Mouse (Mus musculus) forebrain, embryonic 15.5 days (tissue): ENCODE measurements at regions not wholly inside any gene's neighbourhood (a gene's known extent, or its start where the extent isn't known, plus 50 kb on each side); places are given as distances from the start of the nearest gene placed in this dataset.

ENCODE experiments used
- ATAC-seq: fragments of 200-750 bp; cut with Nextera tagmentation; replicated peaks from 2 replicates; pipeline ENCODE4 v1.8.0; 2017; ENCODE audit warnings: mild to moderate bottlenecking, moderate TSS enrichment, moderate library complexity
- H3K27ac ChIP-seq: fragments of 300-500 bp; sonication (generic); replicated peaks from 2 replicates; pipeline ENCODE4 v1.5.1; 2015; ENCODE audit warnings: mild to moderate bottlenecking, inconsistent platforms
- H3K27me3 ChIP-seq: fragments of 300-500 bp; sonication (generic); 2 replicates; pipeline ENCODE4 v1.6.1; 2015; ENCODE audit warnings: inconsistent platforms
- H3K36me3 ChIP-seq: fragments of 300-500 bp; sonication (generic); 2 replicates; pipeline ENCODE4 v1.6.1; 2015; ENCODE audit warnings: mild to moderate bottlenecking, inconsistent platforms
- H3K4me1 ChIP-seq: fragments of 300-500 bp; sonication (generic); 2 replicates; pipeline ENCODE4 v1.6.1; 2015; ENCODE audit warnings: inconsistent platforms
- H3K4me2 ChIP-seq: fragments of 300-500 bp; sonication (generic); replicated peaks from 2 replicates; pipeline ENCODE4 v1.6.1; 2015; ENCODE audit warnings: mild to moderate bottlenecking, inconsistent platforms
- H3K4me3 ChIP-seq: fragments of 300-500 bp; sonication (generic); 2 replicates; pipeline ENCODE4 v1.5.1; 2015; ENCODE audit warnings: mild to moderate bottlenecking, inconsistent platforms
- H3K9ac ChIP-seq: fragments of 300-500 bp; sonication (generic); replicated peaks from 2 replicates; pipeline ENCODE4 v1.6.1; 2015; ENCODE audit warnings: mild to moderate bottlenecking, inconsistent platforms
- H3K9me3 ChIP-seq: fragments of 300-500 bp; sonication (generic); 2 replicates; pipeline ENCODE4 v1.6.1; 2016; ENCODE audit warnings: inconsistent platforms
- WGBS: fragments of 180-500 bp; shearing (Covaris S2); methylation state at CpG from one replicate; pipeline ENCODE4 v1.1.7; 2015; ENCODE audit warnings: mixed read lengths; 5-methylcytosine and 5-hydroxymethylcytosine counted together

GRCm38 (mm10) chr14:79929451-79929850 lies 54.4 kb upstream of the Olfm4 start:
- H3K4me1 ChIP-seq: no peaks in the 10 kb centered on the region
- H3K4me2 ChIP-seq: no peak overlapping the region
- no peaks in the 10 kb centered on the region for H3K27me3 ChIP-seq
- H3K4me3 ChIP-seq: no peak overlapping the region
- H3K9ac ChIP-seq: no peak overlapping the region
- no peaks in the 10 kb centered on the region for H3K36me3 ChIP-seq
- 78% methylated on average over 3 of the region's 3 CpGs for WGBS
- no peaks in the 10 kb centered on the region for H3K9me3 ChIP-seq
- no peak overlapping the region for H3K27ac ChIP-seq
- no peak for ATAC-seq

- H3K4me1 ChIP-seq: no peaks in the 10 kb centered on the region
- H3K4me3 ChIP-seq: no peak overlapping the region
- no peaks in the 10 kb centered on the region for H3K9me3 ChIP-seq
- no peak overlapping the region for H3K9ac ChIP-seq
- no peaks in the 10 kb centered on the region for H3K36me3 ChIP-seq
- WGBS: 83% methylated on average over 1 of the region's 1 CpGs
- H3K27me3 ChIP-seq: no peaks in the 10 kb centered on the region
- ATAC-seq: no peak
- H3K4me2 ChIP-seq: no peak overlapping the region
- H3K27ac ChIP-seq: no peak overlapping the region
Measured at GRCm38 (mm10) chr14:79927161-79927560, 56.7 kb upstream of the Olfm4 start.

- no peak overlapping the region for H3K4me3 ChIP-seq
- no peaks in the 10 kb centered on the region for H3K9me3 ChIP-seq
- peak overlapping the region; percentile 88 for H3K27ac ChIP-seq
- no peak overlapping the region for H3K4me2 ChIP-seq
- no peak overlapping the region for H3K9ac ChIP-seq
- peaks cover 40% of the 10 kb centered on the region for H3K4me1 ChIP-seq
- H3K36me3 ChIP-seq: no peaks in the 10 kb centered on the region
- 56% methylated on average over 9 of the region's 9 CpGs for WGBS
- no peaks in the 10 kb centered on the region for H3K27me3 ChIP-seq
- peak; percentile 89 for ATAC-seq
Measured at GRCm38 (mm10) chr14:79916960-79917848, 66.7 kb upstream of the Olfm4 start.

GRCm38 (mm10) chr14:79914966-79915365 lies 68.9 kb upstream of the Olfm4 start:
- 33% methylated on average over 4 of the region's 4 CpGs for WGBS
- peak; percentile 29; the same call in 1 of the 2 replicates for ATAC-seq

GRCm38 (mm10) chr14:79913315-79913714 lies 70.6 kb upstream of the Olfm4 start:
- H3K9me3 ChIP-seq: no peaks in the 10 kb centered on the region
- no peaks in the 10 kb centered on the region for H3K36me3 ChIP-seq
- peaks cover 40% of the 10 kb centered on the region for H3K4me1 ChIP-seq
- ATAC-seq: no peak
- H3K27ac ChIP-seq: no peak overlapping the region
- 0 out of 2 replicates have a peak, but pooled peaks cover 2% of the 10 kb centered on the region for H3K27me3 ChIP-seq
- no peak overlapping the region for H3K4me3 ChIP-seq
- no peak overlapping the region for H3K4me2 ChIP-seq
- no peak overlapping the region for H3K9ac ChIP-seq

More at GRCm38 (mm10) chr14:79914966-79915365, 68.9 kb upstream of the Olfm4 start:
- no peaks in the 10 kb centered on the region for H3K36me3 ChIP-seq
- H3K4me1 ChIP-seq: peaks cover 40% of the 10 kb centered on the region
- 0 out of 2 replicates have a peak, but pooled peaks cover 2% of the 10 kb centered on the region for H3K27me3 ChIP-seq
- no peak overlapping the region for H3K9ac ChIP-seq
- no peak overlapping the region for H3K4me2 ChIP-seq
- no peaks in the 10 kb centered on the region for H3K9me3 ChIP-seq
- H3K4me3 ChIP-seq: no peak overlapping the region
- H3K27ac ChIP-seq: peak overlapping the region; percentile 88

- no peak overlapping the region for H3K27ac ChIP-seq
- H3K4me2 ChIP-seq: no peak overlapping the region
- H3K27me3 ChIP-seq: 0 out of 2 replicates have a peak, but pooled peaks cover 2% of the 10 kb centered on the region
- 41% methylated on average over 4 of the region's 4 CpGs for WGBS
- ATAC-seq: no peak
- no peak overlapping the region for H3K4me3 ChIP-seq
- H3K4me1 ChIP-seq: peaks cover 36% of the 10 kb centered on the region
- no peaks in the 10 kb centered on the region for H3K36me3 ChIP-seq
- H3K9me3 ChIP-seq: no peaks in the 10 kb centered on the region
- H3K9ac ChIP-seq: no peak overlapping the region
Measured at GRCm38 (mm10) chr14:79912610-79913009, 71.3 kb upstream of the Olfm4 start.

GRCm38 (mm10) chr14:79907761-79908160 lies 76.1 kb upstream of the Olfm4 start:
- H3K9ac ChIP-seq: no peak overlapping the region
- WGBS: 50% methylated on average over 4 of the region's 4 CpGs
- H3K27ac ChIP-seq: no peak overlapping the region
- H3K36me3 ChIP-seq: no peaks in the 10 kb centered on the region
- H3K9me3 ChIP-seq: no peaks in the 10 kb centered on the region
- no peak for ATAC-seq
- H3K4me3 ChIP-seq: no peak overlapping the region
- H3K4me2 ChIP-seq: no peak overlapping the region
- H3K4me1 ChIP-seq: peaks cover 6% of the 10 kb centered on the region
- H3K27me3 ChIP-seq: 0 out of 2 replicates have a peak, but pooled peaks cover 2% of the 10 kb centered on the region

- no peak overlapping the region for H3K4me3 ChIP-seq
- no peaks in the 10 kb centered on the region for H3K9me3 ChIP-seq
- H3K4me1 ChIP-seq: peaks cover 7% of the 10 kb centered on the region
- WGBS: 20% methylated on average over 2 of the region's 2 CpGs
- H3K27ac ChIP-seq: no peak overlapping the region
- H3K4me2 ChIP-seq: no peak overlapping the region
- no peaks in the 10 kb centered on the region for H3K27me3 ChIP-seq
- peak; percentile 76 for ATAC-seq
- H3K9ac ChIP-seq: no peak overlapping the region
- no peaks in the 10 kb centered on the region for H3K36me3 ChIP-seq
Measured at GRCm38 (mm10) chr14:79905574-79905973, 78.3 kb upstream of the Olfm4 start.

GRCm38 (mm10) chr14:79902355-79902754 lies 81.5 kb upstream of the Olfm4 start:
- Histone ChIP-seq H3K9me3 (no peaks in the 10 kb centered on the region), H3K4me2 (no peak overlapping the region), H3K27me3 (no peaks in the 10 kb centered on the region), H3K4me1 (peaks cover 12% of the 10 kb centered on the region), H3K4me3 (no peak overlapping the region), H3K9ac (no peak overlapping the region), H3K36me3 (no peaks in the 10 kb centered on the region), H3K27ac (no peak overlapping the region)
- WGBS: 38% methylated on average over 1 of the region's 1 CpGs
- no peak for ATAC-seq

- no peaks in the 10 kb centered on the region for H3K27me3 ChIP-seq
- H3K4me3 ChIP-seq: no peak overlapping the region
- H3K27ac ChIP-seq: no peak overlapping the region
- 6% methylated on average over 5 of the region's 5 CpGs for WGBS
- no peaks in the 10 kb centered on the region for H3K9me3 ChIP-seq
- no peak overlapping the region for H3K4me2 ChIP-seq
- H3K36me3 ChIP-seq: no peaks in the 10 kb centered on the region
- H3K4me1 ChIP-seq: peaks cover 10% of the 10 kb centered on the region
- no peak; the same call in 1 of the 2 replicates for ATAC-seq
- no peak overlapping the region for H3K9ac ChIP-seq
Measured at GRCm38 (mm10) chr14:79898240-79898639, 85.6 kb upstream of the Olfm4 start.

GRCm38 (mm10) chr14:79893241-79893640 lies 90.6 kb upstream of the Olfm4 start:
- Histone ChIP-seq H3K9me3 (no peaks in the 10 kb centered on the region), H3K27ac (no peak overlapping the region), H3K4me1 (peaks cover 9% of the 10 kb centered on the region), H3K36me3 (no peaks in the 10 kb centered on the region), H3K4me3 (no peak overlapping the region), H3K4me2 (no peak overlapping the region), H3K9ac (no peak overlapping the region), H3K27me3 (no peaks in the 10 kb centered on the region)
- WGBS: 72% methylated on average over 4 of the region's 4 CpGs
- no peak for ATAC-seq

- peaks cover 7% of the 10 kb centered on the region for H3K4me1 ChIP-seq
- no peaks in the 10 kb centered on the region for H3K9me3 ChIP-seq
- peak overlapping the region; percentile 52 for H3K27ac ChIP-seq
- H3K36me3 ChIP-seq: no peaks in the 10 kb centered on the region
- no peaks in the 10 kb centered on the region for H3K27me3 ChIP-seq
- WGBS: 45% methylated on average over 2 of the region's 2 CpGs
- H3K4me3 ChIP-seq: no peak overlapping the region
- no peak for ATAC-seq
- no peak overlapping the region for H3K9ac ChIP-seq
- no peak overlapping the region for H3K4me2 ChIP-seq
Measured at GRCm38 (mm10) chr14:79890682-79891081, 93.2 kb upstream of the Olfm4 start.
